Mouse (Mus musculus): ENCODE measurements around the gene Sorcs3.
A peak's percentile ranks its signal among the peaks of the same experiment; 100 is the strongest.

The Sorcs3 gene

DNA sequence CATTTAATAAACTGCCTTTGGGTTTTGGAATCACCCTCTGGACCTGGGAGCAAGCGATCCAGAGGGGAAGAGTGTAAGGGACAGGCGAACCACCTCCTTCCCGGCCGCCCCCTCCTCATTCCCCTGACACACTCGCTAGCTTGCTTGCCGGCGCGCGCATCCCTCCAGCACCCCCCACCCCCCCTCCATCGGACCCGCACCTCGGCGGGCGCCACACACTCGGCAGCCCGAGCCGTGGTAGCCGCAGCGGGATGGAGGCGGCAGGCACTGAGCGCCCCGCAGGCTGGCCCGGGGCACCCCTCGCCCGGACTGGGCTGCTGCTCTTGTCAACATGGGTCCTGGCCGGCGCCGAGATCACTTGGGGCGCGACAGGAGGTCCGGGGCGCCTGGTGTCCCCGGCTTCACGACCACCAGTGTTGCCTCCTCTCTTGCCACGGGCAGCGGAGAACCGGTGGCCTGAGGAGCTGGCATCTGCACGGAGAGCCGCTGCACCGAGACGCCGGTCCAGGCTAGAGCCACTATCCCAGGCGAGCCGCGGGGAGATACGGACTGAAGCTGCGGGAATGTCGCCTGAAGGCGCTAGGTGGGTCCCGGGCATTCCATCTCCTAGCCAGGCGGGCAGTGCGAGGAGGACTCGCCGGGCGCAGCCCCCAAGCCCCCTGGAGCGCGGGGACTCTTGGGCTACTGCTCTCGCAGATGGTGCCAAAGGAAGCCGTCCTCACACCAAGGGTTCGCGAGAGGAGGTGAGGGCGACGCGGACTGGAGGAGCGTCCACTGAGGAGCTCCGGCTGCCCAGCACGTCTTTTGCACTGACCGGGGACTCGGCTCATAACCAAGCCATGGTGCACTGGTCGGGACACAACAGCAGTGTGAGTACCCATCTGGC is at the start of gene Sorcs3:
TSS of gene Sorcs3 (plus strand) at position 97 of the 886 bp plus-strand sequence.
- no peak for DNase-seq

DNA sequence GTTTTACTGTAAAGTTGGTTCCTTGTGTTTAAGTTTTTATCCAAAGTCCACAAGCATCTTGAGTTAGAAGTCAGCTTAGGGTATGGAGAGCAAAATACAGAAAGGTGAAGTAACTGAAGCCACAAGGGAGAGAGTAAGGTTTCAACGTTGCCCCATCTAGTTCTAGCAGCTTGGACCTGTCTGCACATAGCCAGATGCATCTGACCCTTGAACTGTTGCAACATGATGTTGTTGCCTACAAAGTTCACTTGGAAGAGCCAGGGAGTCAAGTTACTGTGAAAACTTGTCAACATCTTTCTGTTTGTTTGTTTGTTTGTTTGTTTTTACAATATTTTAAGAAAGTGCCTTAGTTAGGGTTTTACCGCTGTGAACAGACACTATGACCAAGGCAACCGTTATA is 40.5 kb upstream of the Sorcs3 start:
- DNase-seq: no peak

DNA sequence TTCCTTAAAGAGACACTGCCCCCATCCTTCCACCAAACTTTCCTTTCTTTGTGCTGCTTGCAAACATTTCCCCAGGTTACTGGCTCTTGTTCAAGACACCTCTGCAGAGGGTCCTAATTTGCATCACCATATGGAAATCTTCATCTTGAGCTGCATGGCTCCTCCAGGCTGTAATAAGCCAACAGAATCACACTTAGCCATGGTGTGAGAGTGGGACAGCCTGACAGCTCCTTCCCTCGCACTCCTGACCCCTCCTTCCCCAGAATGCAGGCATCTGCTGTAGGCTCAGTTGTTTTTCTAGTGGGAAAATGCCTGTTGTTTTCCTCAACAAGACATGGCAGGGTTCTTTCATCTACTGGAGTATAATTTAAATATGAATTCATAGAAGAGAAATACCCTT is 38.7 kb upstream of the Sorcs3 start:
- no peak for DNase-seq

DNA sequence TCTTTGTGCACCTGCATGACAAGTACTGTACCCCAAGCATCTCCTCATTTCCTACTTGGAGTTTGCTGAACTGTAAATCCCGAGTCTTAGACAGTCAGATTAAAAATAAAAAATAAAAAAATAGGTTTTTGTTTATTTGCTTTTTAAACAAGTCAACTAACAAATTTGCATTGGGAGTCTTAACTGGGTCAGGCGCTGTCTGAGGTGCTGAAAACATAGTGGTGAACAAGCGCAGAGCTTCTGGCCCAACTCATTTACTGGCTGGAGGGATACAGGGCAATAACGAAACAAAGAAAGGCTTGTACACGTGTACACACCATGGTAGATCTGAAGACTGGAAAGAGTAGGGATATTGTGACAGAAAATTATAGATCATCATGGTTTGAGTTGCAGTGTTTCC is 37.5 kb upstream of the Sorcs3 start:
- DNase-seq: no peak

DNA sequence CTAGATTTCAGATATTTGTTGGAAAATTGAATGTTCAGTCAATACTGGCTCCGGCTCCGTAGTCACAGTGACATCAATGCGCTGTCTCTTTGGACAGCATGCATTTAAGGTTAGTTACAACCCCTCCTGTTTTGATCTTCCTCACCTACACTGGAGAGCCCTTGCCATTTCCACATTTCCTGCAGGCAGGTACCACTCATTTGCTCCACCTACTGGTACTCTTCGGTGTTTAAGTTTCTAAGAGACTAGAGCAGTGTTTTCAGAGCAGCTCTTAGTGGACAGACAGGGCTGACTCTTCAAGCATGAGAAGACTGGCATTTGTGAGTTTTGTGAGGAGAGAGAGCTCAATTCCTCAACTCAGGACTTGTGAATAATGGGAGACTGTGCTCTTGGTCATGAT is 31.1 kb upstream of the Sorcs3 start:
- peak; percentile 18 for DNase-seq

DNA sequence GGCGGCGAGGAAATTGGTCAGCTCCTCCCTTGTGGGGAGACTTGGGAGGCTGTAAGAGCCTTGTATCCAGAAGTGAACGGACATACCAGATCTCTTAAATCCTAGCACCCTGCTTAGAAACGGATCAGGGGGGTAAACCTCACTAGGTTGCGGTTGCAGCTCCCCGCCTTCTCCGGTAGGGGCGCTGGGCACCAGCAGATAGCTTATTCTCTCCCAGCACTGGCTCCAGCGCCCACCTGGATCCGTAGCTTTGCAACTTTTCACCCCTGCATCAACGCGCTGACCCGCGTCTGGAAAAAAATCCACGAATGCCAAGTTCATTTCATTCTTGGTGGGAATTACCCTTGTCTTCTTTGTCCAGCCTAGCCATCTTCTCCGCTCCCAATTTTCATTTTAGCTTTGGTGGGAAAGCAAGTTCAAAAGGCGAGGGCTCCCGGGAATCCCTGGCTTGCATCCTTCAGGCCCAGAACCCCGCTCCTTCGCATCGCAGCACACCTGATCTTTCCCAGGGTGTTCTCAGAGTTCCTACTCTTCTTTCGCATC is 1.8 kb upstream of the Sorcs3 start:
- DNase-seq: peak; percentile 10

DNA sequence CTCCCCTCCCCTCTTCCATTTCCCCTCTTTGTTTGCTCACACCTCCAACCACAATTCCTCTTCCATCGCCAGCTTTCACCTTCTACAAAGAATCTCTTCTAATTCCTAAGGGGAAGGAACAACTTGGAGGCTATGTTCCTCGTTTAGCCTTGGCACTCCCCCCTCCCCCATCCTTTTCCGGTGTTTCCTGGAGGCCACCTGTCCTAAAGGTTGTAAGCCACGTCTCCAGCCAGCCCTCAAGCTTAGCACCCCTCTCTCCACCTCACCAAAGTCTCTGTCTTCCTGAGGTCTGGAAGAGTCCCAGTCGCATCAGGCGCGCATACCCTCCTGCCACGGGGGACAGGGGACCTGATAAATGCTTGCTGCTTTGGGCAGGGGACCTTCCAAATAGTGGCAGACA is 1.3 kb upstream of the Sorcs3 start:
- no peak for DNase-seq

DNA sequence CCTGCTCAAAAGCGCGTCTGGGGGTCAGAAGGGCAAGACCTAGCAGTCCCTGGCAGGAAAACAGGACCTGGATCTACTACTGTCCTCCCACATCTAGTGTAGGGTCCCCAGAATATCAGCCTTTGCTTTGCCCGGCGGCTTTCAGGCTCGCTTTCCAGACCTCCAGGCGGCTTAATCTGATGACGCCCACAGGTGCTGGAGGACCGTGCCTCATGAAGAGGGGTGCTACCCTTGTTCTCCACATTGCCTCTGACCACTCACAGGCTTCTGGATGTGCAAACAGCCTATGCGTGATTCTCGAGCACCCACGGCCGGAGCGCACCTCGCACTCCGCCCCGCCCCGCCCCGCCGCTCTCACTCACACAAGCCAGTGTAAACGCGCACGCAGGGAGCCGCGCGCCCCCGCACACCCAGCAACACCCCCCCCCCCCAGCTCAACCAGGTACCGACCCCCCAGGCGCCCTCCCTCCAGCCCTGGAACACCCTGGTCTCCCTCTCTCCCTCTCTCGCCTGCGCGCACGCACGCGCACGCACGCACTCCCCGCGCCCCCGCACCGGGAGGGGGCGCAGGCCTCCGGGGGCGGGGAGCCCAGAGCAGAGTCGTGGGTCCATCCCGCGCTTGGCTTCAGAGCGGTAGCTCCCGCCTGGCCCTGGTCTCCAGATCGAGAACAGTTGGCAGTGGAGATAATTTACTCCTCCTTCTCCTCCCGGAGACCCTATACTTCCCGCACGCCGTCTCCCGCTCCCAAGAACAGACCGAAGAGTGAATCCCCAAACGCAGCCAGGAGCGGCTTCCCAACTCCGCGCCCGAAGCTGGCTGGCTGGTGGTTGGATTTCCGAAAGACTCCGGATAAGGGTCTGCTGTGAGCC is 698 bp upstream of the Sorcs3 start:
- DNase-seq: no peak

DNA sequence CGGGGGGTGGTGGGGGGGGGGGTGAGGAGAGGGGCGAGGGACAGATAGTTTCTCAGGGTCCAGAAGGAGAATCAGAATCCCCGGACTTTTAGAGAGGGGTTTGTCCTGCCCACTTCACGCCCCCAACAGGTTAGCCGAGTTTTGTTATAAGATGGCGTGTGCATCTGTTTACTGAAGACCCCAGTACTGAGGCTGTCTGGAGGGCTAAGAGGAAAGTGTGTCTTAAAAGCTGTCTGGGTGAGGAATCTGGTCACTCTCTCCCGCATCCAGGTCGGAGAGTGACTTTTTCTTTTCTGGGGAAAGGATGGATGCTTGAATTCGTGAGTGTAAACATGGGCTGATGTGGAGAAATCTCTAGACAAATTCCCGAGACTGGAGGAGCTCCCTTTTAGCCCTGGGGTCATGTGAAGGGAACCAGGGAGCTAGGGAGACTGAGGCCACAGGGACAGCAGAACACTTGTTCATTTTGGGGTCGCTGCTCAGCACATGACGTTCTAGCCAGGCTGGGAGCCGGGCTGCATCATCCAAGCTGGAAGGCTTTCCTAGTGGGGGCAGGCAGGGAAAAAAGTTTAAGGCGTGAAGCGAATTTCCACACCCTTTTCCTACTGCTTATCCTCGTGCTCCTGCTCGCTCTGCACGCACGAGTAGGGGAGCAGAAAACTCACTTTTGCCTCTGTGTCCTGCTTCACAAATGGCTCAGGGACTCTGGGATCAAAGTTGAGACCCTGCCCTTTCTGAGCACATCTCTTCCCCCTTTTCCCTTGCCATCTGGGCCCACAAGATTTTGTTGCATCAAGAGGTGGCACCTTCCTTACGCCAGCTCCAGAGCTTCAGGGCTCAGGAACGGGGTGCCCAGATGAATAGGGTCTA is 1.3 kb downstream of the Sorcs3 start:
- DNase-seq: no peak

DNA sequence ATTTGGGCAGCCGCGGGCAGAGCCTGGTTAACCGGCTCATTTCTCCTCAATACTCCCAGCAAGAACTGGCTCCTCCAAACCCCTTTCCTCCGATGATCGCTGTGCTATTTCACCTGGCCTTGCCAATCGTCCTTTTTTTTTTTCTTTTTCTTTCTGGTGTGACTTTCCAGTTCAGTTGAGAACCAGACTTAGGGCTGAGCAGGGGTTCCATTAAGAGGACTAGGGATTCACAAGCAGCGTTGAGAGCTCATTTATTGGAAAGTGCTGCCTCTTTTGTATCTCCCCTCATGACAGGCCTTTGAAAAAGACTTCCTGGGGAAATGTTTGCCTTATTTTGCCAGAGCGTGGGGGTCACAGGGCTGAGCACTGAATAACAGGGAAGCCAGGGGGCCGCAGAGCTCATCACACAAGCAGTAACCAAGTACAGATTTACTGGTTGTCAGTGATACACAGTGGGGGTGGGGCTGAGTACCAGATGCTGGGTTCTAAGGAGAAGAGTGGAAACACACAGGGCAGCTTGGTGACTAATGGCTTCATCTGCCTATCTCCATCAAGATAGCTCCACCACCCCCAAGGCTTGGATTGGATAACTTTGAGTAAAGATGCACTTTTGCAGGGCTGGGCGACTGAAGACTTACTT is 2.0 kb downstream of the Sorcs3 start:
- DNase-seq: no peak

DNA sequence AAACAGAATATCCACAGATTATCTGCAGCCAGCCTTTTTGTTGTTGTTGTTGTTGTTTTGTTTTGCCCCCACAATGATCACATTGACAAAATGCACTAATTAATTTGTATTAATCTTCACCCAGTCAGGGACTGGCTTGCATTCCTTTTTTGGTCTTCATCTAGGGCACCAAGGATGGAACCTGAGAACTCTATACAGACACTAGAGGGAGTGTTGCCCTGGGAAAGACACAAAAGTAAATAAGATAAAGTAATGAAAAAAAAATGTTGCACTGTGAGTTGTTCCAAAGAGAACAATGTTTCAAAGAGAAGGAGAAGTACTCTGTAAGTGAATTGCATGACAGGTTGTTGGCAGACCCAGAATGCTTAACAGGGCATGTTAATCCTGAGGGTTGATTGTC is 9.6 kb downstream of the Sorcs3 start:
- no peak for DNase-seq

DNA sequence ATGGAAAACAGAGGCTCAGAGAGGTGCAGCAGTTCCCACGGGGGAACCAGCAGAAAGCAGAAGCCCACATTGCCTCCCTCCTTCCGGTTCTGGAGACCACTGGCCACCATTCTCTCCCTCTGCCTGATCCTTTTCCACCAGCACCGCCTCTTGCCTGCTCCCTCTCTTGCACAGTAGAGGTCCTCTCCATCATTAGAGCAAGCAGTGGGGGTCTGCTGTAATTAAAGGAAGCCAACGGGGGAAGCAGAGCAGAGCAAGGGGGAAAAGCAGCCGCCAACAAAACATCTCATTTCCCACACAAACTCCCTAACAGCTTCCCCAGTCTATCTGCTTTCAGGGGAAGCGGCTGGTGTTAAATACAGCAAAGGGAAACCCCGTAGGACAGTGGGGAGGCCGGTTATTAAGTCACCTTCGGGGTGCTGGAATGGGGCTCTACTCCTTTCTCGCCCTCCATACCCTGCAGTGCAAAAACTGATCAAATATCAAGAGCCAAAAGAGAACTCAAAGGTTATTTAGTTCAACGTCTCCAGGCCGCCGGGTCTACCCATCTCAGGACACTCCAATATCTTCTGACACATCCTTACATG is 32.1 kb downstream of the Sorcs3 start:
- no peak for DNase-seq

DNA sequence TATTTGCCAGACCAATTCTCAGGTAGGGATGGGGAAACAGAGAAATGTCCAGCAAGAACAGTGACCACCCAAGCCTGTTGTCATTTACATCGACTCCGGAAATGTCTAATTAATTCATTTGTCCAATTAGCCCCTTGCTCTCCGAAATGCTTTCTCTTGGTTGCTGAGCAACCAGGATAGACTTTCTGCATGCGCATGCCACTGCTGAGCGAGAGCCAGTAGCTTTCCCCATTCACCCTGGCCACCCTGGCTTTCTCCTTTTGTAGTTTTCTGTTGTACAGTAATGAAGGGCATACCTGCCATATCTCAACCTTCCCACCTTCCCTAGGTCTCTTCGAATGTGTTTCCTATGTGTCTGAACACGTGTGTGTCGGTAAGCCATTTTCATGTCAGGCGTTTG is 32.6 kb downstream of the Sorcs3 start:
- DNase-seq: no peak

DNA sequence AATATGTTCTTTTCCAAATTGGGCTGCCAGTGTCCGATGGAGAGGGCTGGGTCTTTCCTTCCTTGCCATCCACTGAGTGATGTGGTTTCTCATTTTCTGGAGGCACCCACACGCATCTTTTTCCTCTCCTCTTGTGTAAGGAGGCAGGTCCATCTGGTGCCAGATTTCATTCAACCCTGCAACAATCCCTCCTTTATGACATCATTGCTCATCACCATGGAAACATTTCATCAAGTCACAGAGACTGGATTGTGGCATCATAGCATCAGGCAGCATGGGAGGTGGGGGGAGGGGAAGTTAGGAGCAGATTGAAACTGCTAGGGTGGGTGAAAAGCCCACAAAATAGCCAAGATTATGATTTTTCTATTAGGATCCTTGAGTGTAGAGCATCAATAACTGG is 35.1 kb downstream of the Sorcs3 start:
- no peak for DNase-seq

DNA sequence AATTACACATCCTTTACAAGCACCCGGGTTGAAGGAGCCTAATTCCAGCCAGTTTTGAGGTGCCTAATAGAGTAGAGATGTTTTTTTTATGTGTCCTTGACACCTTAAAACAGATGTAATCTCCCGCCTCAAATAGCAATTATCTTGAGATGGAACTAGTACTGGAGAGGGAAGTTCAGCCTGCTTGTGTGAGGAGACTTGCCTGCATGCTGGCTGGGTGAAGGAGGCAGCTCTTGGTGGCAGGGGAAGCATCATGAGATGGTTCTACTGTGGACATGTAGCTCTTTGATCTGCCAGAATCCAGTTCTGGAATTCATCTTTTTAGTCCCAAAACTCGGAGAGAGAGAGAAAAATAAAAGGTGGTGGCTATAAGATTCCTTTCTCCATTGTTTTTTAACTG is 38.2 kb downstream of the Sorcs3 start:
- DNase-seq: no peak

DNA sequence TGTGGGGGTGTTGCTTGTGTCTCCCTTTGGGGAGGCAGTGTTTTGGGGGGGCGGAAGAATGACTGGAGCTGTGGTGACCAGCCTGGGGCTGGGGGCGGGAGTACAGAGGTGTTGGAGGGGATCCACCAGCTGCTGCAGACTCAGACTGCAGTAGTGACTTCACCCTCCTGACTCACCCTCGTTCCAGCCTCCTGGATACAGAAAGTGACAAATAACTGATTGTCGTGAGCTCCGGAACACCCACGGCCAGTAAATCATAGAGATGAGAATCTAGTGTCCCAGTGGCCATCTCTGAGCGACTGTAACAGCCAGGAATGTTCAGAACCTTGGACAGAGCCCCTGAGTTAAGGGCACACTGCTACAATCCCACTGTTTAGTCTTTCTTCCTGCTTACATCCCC is 53.4 kb downstream of the Sorcs3 start:
- no peak for DNase-seq

DNA sequence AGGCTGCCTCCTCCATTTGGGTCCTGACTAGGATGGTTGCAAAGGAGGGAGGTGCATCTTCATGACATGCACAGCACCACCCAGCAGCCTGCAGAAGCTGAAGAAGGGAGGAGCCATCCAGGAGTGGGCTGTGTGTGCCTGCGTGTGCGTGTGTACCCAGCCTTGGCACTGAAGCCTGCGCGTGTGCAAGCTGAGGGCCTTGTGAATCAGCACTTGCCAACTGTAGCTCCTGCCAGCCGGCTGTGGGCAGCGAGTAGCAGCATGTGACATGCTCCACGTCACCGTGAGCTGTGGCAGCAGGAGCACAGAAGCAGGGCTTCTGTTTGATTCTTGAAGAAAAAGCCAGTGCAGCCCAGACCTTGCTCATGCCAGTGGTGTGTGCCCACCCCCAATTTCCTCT is 54.8 kb downstream of the Sorcs3 start:
- no peak for DNase-seq

DNA sequence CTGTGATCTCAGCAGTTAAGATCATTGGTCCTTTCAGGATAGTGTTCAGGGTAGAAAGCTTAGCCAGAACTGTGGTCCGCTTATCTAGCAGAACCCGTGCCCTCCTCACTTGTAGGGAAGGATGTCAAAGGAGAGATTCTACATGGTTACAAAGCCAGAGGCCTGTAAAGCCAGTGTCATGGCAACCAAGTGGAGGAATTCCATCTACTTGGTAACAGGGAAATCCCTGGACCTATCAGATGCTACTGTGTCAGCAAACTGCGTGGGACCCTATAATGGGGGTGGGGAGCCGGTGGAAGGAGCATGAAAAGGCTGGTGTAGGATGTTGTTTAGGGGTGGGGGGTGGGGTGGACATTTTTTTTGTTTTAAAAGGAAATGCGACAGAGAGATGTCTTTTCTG is 57.9 kb downstream of the Sorcs3 start:
- DNase-seq: no peak

DNA sequence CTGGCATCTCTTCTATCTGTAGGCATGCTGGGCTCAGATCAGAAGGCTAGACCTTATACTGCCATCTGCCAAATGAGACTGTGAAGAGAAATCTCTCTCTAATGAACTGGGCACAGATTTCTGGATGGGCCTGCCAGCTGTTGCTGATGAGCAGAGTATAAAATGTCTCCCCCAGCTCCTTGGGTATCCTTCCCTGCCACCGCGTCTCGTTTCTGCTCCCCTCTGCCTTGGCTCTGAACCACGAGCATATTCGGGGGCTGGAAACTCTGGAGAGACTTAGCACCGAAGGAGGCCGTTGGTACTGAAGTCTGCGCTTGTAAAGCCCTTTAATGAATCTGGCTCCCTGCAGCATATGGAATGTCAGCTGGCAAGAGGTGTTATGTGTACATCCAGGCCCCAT is 74.4 kb downstream of the Sorcs3 start:
- DNase-seq: no peak

DNA sequence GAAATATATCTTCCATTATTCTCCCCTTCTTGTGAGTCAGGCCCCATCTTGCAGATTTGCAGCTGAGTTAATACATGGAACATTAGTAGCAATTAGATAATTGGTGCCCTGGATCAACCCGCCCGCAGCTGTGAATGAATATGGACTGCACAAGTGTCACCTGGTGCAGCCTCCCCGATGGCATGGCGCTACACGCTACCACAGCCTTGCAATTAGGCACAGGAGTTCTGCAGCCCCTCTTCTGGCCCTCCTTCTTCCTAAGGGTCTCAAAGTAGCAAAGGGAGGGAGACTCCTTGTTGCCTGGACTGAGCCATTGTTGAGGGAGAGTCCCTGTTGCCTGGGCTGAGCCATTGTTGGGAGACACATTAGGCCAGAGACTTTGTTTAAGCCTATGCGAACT is 76.4 kb downstream of the Sorcs3 start:
- no peak for DNase-seq

DNA sequence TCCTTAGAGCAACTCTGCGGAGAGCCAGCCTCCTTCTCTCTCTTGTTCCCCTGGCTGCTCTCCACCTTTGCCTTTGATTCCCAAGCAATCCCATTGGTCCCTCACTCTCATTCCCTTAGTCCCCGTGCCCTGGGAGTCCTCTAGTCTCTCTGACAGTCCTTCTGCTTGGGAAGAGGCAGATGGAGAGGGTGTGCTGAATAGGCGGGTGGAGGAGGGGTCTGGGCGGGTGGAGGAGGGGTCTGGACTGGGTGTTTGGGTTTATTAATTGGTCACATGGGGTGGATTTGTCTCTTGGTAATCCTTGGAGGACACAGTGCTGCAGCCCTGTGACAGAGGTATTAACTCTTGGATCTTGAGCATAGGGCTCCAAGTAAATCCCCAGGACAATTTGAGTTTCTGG is 77.4 kb downstream of the Sorcs3 start:
- no peak for DNase-seq

Measured in lung, postnatal 36 days (tissue).